In the genomic region with DNA sequence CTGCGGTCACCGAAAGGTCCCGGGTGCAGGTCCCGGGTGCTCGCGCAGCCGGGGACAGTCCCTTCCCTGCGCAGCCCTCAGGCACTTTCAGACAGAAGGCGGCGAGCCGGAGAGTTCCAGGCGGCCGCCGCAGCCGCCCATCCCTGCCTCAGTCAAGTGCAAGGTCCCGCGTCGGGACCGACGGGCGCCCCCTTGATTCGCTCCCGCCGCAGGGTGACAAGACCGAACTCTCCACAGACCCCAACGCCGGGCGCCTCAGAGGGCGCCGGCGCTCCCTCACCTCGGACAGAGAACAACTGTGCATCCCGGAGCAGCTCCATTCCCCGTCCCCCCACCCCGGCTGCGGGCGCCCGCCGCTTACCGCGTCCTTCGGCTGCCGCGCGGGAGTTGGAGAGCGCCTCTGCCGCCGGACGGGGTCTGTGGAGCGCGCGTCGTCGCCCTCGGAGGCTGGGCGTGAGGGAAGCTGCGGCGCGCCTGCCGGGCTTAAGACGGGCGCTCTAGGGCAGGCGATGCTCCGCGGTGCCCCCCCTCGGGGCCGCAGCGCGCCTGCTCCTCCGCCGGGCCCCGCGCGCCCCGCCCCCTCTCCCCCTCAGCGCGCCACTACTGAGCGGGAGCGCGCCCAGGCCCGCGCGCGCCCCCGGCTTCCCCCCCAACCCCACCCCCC, we compare ENCODE assay signal across 8 mouse cellular contexts. TPM values are rescaled to one million over a fixed set of nuclear protein-coding genes. Genes with fewer than 3 reads are reported as not detected.
DNase-seq lines count a peak whose midpoint lies in the region; TF ChIP-seq lines count a peak whose summit lies in the region.

A gene (minus strand): TSS at position 528 of the 664 bp plus-strand sequence.

- H3K27me3 ChIP-seq in thymus, adult 2 months (ENCODE audit: control insufficient read depth, insufficient read depth, low read length), result no peaks in the 10 kb centered on the region
- H3K27me3 ChIP-seq in hindbrain, embryonic 10.5 days (ENCODE audit: insufficient read depth, poor library complexity, severe bottlenecking), result peaks cover 47% of the 10 kb centered on the region

- no peak for TF ChIP-seq POLR2A in thymus, adult 2 months (IDR thresholded peaks at IDR 0.05; ENCODE audit: control insufficient read depth, extremely low read depth, insufficient read depth, low read length, poor library complexity)

- H3K4me1 ChIP-seq in thymus, adult 2 months (replicated peaks; ENCODE audit: control insufficient read depth, insufficient read depth, low read length), result no peaks in the 10 kb centered on the region
- H3K4me1 ChIP-seq in hindbrain, embryonic 10.5 days (replicated peaks), result peaks cover 16% of the 10 kb centered on the region

- no peaks in the 10 kb centered on the region for H3K36me3 ChIP-seq in thymus, adult 2 months (ENCODE audit: control insufficient read depth, insufficient read depth, low read length)
- no peaks in the 10 kb centered on the region for H3K36me3 ChIP-seq in hindbrain, embryonic 10.5 days

- TF ChIP-seq CTCF in gastrocnemius, adult 2 months (IDR thresholded peaks at IDR 0.05), result no peak
- no peak for TF ChIP-seq CTCF in thymus, adult 2 months (IDR thresholded peaks at IDR 0.05; ENCODE audit: borderline replicate concordance, control insufficient read depth, extremely low read depth, insufficient read depth, low read length, poor library complexity)

- peak within 1 kb of the TSS; percentile 60 for H3K4me3 ChIP-seq in gastrocnemius, adult 2 months
- H3K4me3 ChIP-seq in thymus, adult 2 months (ENCODE audit: control insufficient read depth, insufficient read depth, low read length), result no peak within 1 kb of the TSS
- peak within 1 kb of the TSS; percentile 75 for H3K4me3 ChIP-seq in hindbrain, embryonic 10.5 days

- intact Hi-C loops in gastrocnemius, adult 2 months (cut with DNase I), result no loop called here
- intact Hi-C loops in left cerebral cortex, postnatal 25 days (cut with DNase I), result no loop called here

- H3K27ac ChIP-seq in gastrocnemius, adult 2 months, result no peak within 1 kb of the TSS
- no peak within 1 kb of the TSS for H3K27ac ChIP-seq in thymus, adult 2 months (ENCODE audit: control insufficient read depth, insufficient read depth, low read length)
- peak within 1 kb of the TSS; percentile 81 for H3K27ac ChIP-seq in hindbrain, embryonic 10.5 days

- no peaks in the 10 kb centered on the region for H3K9me3 ChIP-seq in hindbrain, embryonic 10.5 days

- 2% methylated on average over 63 of the region's 85 CpGs for WGBS in thymus, adult 2 months
- WGBS in hindbrain, embryonic 10.5 days, result under 1% methylated on average over 79 of the region's 85 CpGs

- DNase-seq in gastrocnemius, adult 2 months, result peak; percentile 15
- DNase-seq in gastrocnemius, adult 18-20 months (ENCODE audit: low spot score), result no peak
- DNase-seq in thymus, postnatal 10 days (ENCODE audit: low spot score in 2 of 2), result peak; percentile 12 to 63
- no peak for DNase-seq in thymus, adult 2 months
- peak; percentile 60 for DNase-seq in hindbrain, embryonic 10.5 days (ENCODE audit: low spot score)
- DNase-seq in left cerebral cortex, postnatal 25 days (ENCODE audit: low spot score in 2 of 2), result peak in 1 of 2 experiments; percentile 35
- DNase-seq in neural tube, embryonic 10.5 days (ENCODE audit: extremely low spot score, low spot score), result peak; percentile 67
- no peak for DNase-seq in urinary bladder, postnatal 4 days (ENCODE audit: low spot score in 2 of 2)

RNA-seq across cellular contexts. Expression of the gene that starts here (rescaled TPM):
- total RNA-seq in gastrocnemius, adult 2 months (2021), result under 1 TPM; 0.31 to 0.33 TPM
- under 1 TPM; 0.73 to 0.85 TPM for total RNA-seq in gastrocnemius, adult 18-20 months (2021)
- polyA plus RNA-seq in thymus, adult 2 months (2012; rRNA removed), result 0.07 TPM in 1 of 2 replicates, not detected in the other
- polyA plus RNA-seq in hindbrain, embryonic 10.5 days (2016; fragmentation: Nextera tagmentation; extraction: Ambion mirVana), result 2.3 and 3.0 TPM in 2 replicates
- total RNA-seq in left cerebral cortex, postnatal 25 days (2021), result 10 to 100 TPM; 41.4 to 48.0 TPM

Comparison
In these comparisons a context has a peak if more than half of its experiments do, and no peak if none do; other contexts are left out.
1. RNA of the gene that starts here (total RNA-seq): 41.4 to 48.0 TPM in left cerebral cortex, postnatal 25 days; 0.73 to 0.85 TPM in gastrocnemius, adult 18-20 months and 0.31 to 0.33 TPM in gastrocnemius, adult 2 months; every median in the first group is over 10 times any median in the second.
2. DNase-seq: peak in thymus, postnatal 10 days (2 of 2), hindbrain, embryonic 10.5 days (single experiment) and neural tube, embryonic 10.5 days (single experiment); none in gastrocnemius, adult 18-20 months (single experiment), thymus, adult 2 months (single experiment) and urinary bladder, postnatal 4 days (0 of 2).
3. Peak in DNase-seq and H3K4me3 ChIP-seq in gastrocnemius, adult 2 months; RNA of the gene not detected or under 1 TPM.